Mouse (Mus musculus) intestine, embryonic 14.5 days (tissue): ENCODE data around the gene Urm1. TPM values are rescaled to one million over a fixed set of nuclear protein-coding genes. Genes with fewer than 3 reads are reported as not detected.
A peak's percentile ranks its signal among the peaks of the same experiment; 100 is the strongest.

Experiments
- ATAC-seq: fragments of 200-750 bp; cut with Nextera tagmentation; replicated peaks from 2 replicates; pipeline ENCODE4 v1.8.0; 2017; ENCODE audit warnings: low read depth, moderate number of reproducible peaks, moderate TSS enrichment, moderate library complexity; ENCODE audit not compliant: low FRiP score, low TSS enrichment
- DNase-seq: peaks from one replicate; pipeline ENCODE4 v3.0.0-alpha.2; 2018; ENCODE audit warnings: low spot score
- H3K27ac ChIP-seq: fragments of 300-500 bp; sonication (generic); 2 replicates; pipeline ENCODE4 v1.5.1; 2014; ENCODE audit warnings: low read depth, mild to moderate bottlenecking, control low read depth
- H3K27me3 ChIP-seq: fragments of 300-500 bp; sonication (generic); replicated peaks from 2 replicates; pipeline ENCODE4 v1.6.1; 2014; ENCODE audit warnings: low read length, control low read depth; ENCODE audit not compliant: control insufficient read depth, insufficient read depth
- H3K36me3 ChIP-seq: fragments of 300-500 bp; sonication (generic); 2 replicates; pipeline ENCODE4 v1.6.1; 2014; ENCODE audit warnings: low read length, control low read depth; ENCODE audit not compliant: control insufficient read depth, insufficient read depth
- H3K4me1 ChIP-seq: fragments of 300-500 bp; sonication (generic); replicated peaks from 2 replicates; pipeline ENCODE4 v1.6.1; 2014; ENCODE audit warnings: low read length, control low read depth, mixed read lengths; ENCODE audit not compliant: control insufficient read depth, insufficient read depth
- H3K4me2 ChIP-seq: fragments of 300-500 bp; sonication (generic); 2 replicates; pipeline ENCODE4 v1.6.1; 2014; ENCODE audit warnings: low read length
- H3K4me3 ChIP-seq: fragments of 300-500 bp; sonication (generic); 2 replicates; pipeline ENCODE4 v1.5.1; 2014; ENCODE audit warnings: low read depth, low read length, control low read depth, mixed read lengths
- H3K9ac ChIP-seq: fragments of 300-500 bp; sonication (generic); 2 replicates; pipeline ENCODE4 v1.6.1; 2014; ENCODE audit warnings: mild to moderate bottlenecking, low read length
- H3K9me3 ChIP-seq: fragments of 300-500 bp; sonication (generic); 2 replicates; pipeline ENCODE4 v1.6.1; 2016; ENCODE audit warnings: low read length, control low read depth; ENCODE audit not compliant: control insufficient read depth
- WGBS: fragments of 180-500 bp; shearing (Covaris S2); extraction: QIAGEN DNeasy Blood & Tissue Kit; methylation state at CpG from one replicate; pipeline ENCODE4 v1.1.7; 2014; 5-methylcytosine and 5-hydroxymethylcytosine counted together
- polyA plus RNA-seq: library from polyadenylated mRNA; unstranded; fragments of >200 nt; fragmentation: Nextera tagmentation; extraction: Ambion mirVana; gene quantifications from 2 replicates; pipeline ENCODE4 v1.2.1, GENCODE M21; 2014

The Urm1 gene
- polyA plus RNA-seq, 1 experiment from 2014 or later = 26.9 TPM

DNA sequence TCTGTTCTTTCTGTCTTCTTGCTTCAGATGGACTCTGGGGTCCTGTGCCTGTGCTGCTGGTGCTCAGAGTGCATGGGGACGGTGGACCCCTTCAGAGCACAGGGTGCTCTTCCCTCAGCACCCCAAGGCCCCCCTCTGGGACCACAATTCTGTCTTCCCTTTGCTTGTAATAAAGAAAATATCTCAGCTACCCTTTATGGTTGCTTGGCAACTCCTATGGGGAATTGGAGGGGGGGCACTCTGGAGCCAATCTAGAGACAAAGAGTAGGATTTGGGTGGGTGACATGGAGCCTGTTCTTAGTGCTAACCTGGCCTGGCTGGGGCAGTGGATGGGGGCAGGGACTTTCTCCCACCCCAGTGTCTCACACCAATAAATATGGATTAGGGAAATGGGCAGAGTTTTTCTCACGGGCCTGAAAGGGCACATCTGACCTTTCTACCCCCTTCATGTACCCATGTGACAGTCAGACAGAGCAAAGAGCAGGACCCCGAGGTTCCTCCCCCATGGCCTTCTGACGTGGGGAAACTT is 33.1 kb downstream of the Urm1 start:
- Histone ChIP-seq H3K36me3 (no peaks in the 10 kb centered on the region), H3K9ac (no peak overlapping the region), H3K27ac (no peak overlapping the region), H3K4me2 (no peak overlapping the region), H3K4me3 (no peak overlapping the region), H3K27me3 (no peaks in the 10 kb centered on the region; the same call in 1 of the 2 replicates), H3K9me3 (no peaks in the 10 kb centered on the region), H3K4me1 (no peaks in the 10 kb centered on the region)
- no peak for DNase-seq
- no peak for ATAC-seq
- 38% methylated on average over 4 of the region's 4 CpGs for WGBS

DNA sequence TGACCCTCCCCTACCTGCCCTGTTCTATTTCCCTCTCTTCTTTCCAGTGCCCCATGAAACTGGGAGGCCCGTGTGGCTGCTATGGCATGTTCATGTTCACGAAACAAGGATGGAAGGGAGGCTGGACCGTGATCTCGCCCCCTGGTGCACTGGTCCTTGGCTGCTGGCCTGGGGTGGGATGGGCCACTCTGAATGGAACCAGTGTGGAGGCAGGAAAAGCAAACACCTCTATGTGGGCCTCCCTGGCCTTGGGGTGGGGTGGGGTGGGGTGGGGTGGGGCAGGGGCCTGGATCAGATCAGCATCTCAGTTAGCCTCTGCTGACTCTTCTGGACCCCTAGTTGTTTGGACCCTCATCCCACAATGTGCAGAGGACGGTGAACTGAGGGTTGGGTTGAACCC is 33.9 kb downstream of the Urm1 start:
- 70% methylated on average over 5 of the region's 5 CpGs for WGBS
- no peaks in the 10 kb centered on the region for H3K9me3 ChIP-seq
- H3K27me3 ChIP-seq = no peaks in the 10 kb centered on the region; the same call in 1 of the 2 replicates
- H3K36me3 ChIP-seq = no peaks in the 10 kb centered on the region
- H3K4me1 ChIP-seq = no peaks in the 10 kb centered on the region
- no peak overlapping the region for H3K9ac ChIP-seq
- H3K4me3 ChIP-seq = no peak overlapping the region
- DNase-seq (no peak), ATAC-seq (no peak)
- H3K4me2 ChIP-seq = no peak overlapping the region
- no peak overlapping the region for H3K27ac ChIP-seq

DNA sequence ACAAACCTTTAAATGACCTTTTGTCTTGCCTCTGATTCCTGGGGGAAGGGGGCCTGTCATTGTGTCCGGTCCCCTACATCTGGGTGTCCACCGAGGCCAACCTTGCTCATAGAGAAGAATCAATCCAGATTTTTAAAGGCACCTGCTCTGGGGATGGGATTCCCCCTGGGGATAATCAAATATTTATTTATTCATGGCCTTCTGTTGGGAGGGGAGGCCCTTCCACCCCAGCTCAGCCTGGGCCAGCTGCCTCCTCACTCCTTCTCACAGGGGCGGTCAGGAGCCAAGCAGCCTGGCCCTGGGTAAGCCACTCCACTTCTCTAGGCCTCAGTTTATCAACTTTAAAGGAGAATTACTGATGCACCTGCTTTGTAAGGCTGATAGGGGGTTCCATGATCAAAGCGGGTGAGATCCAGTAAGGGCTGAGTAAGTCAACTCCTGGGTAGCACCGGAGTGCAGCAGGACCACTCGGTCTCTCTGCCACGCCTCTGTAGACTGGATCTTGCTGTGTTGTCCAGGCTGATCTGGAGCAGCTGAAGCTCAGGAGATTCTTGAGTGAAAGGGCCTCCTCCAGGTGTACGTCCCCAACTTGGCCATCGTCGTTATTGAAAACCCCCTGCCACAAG is 35.8 kb downstream of the Urm1 start:
- H3K27me3 ChIP-seq = no peaks in the 10 kb centered on the region
- no peak overlapping the region for H3K27ac ChIP-seq
- H3K9ac ChIP-seq = no peak overlapping the region
- no peak for DNase-seq
- no peaks in the 10 kb centered on the region for H3K36me3 ChIP-seq
- no peaks in the 10 kb centered on the region for H3K4me1 ChIP-seq
- H3K9me3 ChIP-seq = no peaks in the 10 kb centered on the region
- H3K4me2 ChIP-seq = no peak overlapping the region
- WGBS = 71% methylated on average over 10 of the region's 10 CpGs
- H3K4me3 ChIP-seq = no peak overlapping the region
- ATAC-seq = no peak

DNA sequence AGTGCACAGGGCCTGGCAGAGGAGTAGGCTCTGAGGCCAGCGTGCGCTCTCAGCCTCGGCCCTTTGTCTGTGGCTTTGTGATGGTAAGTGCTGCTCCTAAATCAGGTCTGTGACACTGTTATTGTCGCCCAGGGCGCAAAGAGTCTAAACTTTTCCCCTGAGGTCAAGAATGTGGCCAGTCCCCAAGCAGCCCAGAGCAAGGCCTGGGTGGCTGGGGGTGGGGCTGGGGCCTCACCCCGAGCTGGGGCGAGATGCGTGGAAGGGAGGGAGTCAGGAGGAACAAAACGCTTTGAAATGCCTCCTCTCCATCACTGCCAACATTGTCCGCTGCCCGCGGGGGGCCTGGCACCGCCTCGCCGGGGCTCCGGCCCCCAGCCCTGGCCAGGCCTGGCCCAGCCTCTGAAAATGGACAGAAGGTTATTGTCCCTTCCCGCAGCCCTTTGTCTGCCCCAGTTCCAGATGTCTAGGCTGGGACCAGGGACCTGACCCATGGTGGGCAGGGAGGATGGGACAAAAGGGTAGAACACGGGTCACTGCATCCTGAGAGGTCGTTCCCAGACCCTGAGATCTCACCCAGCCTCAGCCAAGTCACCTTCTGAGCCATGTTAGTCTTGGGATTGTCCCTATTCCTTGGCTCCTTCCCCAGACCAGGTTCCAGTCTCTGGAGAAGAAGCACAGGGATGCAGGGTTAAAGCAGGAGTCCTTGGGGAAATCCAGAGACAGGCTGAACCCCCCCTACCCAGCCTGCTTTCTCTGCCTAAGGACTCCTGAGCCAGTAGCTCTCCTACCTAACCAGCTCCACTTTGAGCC is 36.8 kb downstream of the Urm1 start:
- Histone ChIP-seq H3K9ac (no peak overlapping the region), H3K4me3 (no peak overlapping the region), H3K36me3 (no peaks in the 10 kb centered on the region), H3K27me3 (no peaks in the 10 kb centered on the region), H3K4me1 (no peaks in the 10 kb centered on the region), H3K27ac (no peak overlapping the region), H3K9me3 (no peaks in the 10 kb centered on the region), H3K4me2 (no peak overlapping the region)
- DNase-seq (no peak), ATAC-seq (no peak)
- 16% methylated on average over 19 of the region's 19 CpGs for WGBS

DNA sequence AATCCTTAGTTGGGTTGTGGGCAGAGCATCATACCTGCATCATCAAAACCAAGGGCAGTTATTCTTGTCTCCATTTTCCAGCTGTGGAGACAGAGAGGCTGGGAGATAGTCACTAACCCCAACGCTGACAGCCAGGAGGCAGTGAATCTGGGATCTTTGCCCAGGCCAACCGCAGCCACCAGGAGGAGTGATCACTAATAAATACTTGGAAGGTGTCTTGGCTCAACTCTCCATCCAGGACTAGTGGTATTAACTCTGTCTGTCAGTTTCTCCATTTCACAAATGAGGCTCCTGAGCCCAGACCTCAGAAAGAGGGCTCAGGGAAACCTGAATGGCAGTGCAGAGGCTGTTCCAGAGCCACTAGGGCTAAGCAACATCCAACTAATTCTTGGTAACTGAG is 37.5 kb downstream of the Urm1 start:
- Histone ChIP-seq H3K9ac (no peak overlapping the region), H3K4me1 (no peaks in the 10 kb centered on the region), H3K36me3 (no peaks in the 10 kb centered on the region), H3K27me3 (no peaks in the 10 kb centered on the region), H3K27ac (no peak overlapping the region), H3K9me3 (no peaks in the 10 kb centered on the region), H3K4me2 (no peak overlapping the region), H3K4me3 (no peak overlapping the region)
- DNase-seq (no peak), ATAC-seq (no peak)
- WGBS = 36% methylated on average over 2 of the region's 2 CpGs

DNA sequence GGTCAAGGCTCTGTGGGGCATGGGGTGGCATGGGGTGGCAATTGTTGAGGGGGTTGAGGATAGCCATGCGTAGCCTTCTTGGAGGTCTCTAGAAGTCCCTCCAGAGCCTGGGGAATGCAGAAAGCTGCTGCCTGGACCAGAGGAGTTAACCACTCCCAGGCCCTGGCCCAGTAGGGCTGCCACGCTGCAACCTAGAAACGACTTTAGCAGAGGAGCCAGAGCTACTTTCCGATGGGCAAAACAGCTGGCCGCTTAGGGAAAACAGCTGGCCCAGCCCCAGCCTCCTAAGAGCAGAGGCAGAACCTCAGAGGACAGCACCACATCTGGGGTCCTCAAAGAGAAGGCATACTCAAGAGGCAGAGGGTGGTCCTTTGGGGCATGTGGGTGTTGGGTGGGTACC is 38.1 kb downstream of the Urm1 start:
- no peaks in the 10 kb centered on the region for H3K9me3 ChIP-seq
- no peaks in the 10 kb centered on the region for H3K4me1 ChIP-seq
- H3K4me2 ChIP-seq = no peak overlapping the region
- ATAC-seq = no peak
- no peak overlapping the region for H3K4me3 ChIP-seq
- no peak overlapping the region for H3K27ac ChIP-seq
- H3K9ac ChIP-seq = no peak overlapping the region
- no peaks in the 10 kb centered on the region for H3K27me3 ChIP-seq
- WGBS = 71% methylated on average over 5 of the region's 5 CpGs
- no peak for DNase-seq
- H3K36me3 ChIP-seq = no peaks in the 10 kb centered on the region

DNA sequence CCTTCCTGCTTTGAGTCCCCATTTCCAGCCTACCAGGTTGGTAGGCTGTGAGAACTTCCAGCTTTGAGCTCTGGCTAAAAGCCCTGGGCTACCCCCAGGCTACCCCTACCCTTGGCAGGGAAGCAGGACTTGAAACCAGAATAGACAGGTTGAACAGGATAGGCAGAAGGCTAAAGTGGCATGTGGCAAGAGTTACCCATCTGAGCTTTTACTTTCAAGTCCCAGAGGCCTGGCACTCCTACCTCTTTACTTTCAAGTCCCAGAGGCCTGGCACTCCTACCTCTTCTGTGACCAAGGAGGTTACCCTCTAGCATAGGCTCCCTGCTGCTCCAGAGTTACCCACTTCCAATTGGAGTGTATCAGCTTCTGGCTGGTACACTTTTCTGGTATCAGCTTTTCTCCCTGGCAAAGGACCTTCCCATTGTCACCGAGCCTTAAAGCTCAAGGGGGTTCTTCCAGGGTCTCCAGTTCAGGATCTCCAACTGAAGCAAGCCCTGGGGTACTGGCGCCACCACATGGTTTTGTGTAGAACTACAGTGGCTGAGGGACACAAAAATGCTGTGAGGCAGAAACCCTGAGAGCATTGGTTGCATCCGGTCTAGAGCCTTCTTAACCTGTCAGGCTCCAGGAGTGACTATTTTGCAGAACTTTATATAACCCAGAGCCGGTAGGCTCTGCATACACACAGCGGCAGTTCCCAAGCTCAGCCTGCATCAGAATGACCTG is 39.0 kb downstream of the Urm1 start:
- DNase-seq (peak; percentile 75), ATAC-seq (no peak)
- H3K36me3 ChIP-seq = no peaks in the 10 kb centered on the region
- H3K9ac ChIP-seq = no peak overlapping the region
- H3K9me3 ChIP-seq = no peaks in the 10 kb centered on the region
- no peak overlapping the region for H3K27ac ChIP-seq
- 7% methylated on average over 5 of the region's 5 CpGs for WGBS
- H3K4me3 ChIP-seq = no peak overlapping the region
- H3K4me2 ChIP-seq = no peak overlapping the region
- no peaks in the 10 kb centered on the region for H3K4me1 ChIP-seq
- H3K27me3 ChIP-seq = no peaks in the 10 kb centered on the region

DNA sequence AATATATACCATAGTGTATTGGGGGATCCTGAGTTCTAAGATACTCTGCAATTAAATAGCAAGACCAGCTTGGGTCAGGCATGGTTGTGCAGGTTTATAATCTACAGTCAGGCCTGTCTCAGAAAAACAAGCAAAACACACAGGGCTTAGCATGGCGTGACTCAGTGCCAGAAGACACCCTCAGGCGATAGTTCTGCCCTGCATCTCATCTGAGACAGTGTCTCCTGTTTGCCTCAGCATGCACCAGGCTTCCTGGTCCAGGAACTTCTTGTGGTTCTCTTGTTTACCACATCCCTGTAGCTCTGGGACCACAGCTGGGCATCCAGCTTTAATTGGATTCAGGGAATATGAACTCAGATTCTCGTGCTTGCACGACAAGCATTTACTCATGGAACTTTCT is 45.2 kb downstream of the Urm1 start:
- WGBS = 73% methylated on average over 4 of the region's 4 CpGs
- H3K4me2 ChIP-seq = no peak overlapping the region
- H3K27me3 ChIP-seq = no peaks in the 10 kb centered on the region
- no peaks in the 10 kb centered on the region; the same call in 1 of the 2 replicates for H3K4me1 ChIP-seq
- H3K9ac ChIP-seq = no peak overlapping the region
- ATAC-seq = no peak
- no peaks in the 10 kb centered on the region for H3K9me3 ChIP-seq
- no peaks in the 10 kb centered on the region for H3K36me3 ChIP-seq
- H3K4me3 ChIP-seq = no peak overlapping the region
- no peak for DNase-seq
- no peak overlapping the region for H3K27ac ChIP-seq
